Mouse (Mus musculus) G1E (cell line): ENCODE measurements around the gene Lenep.

Source experiments
- CTCF ChIP-seq: IDR thresholded peaks from 2 replicates; pipeline ENCODE4 v1.5.1; 2012; ENCODE audit warnings: low read depth, low read length, inconsistent platforms, mixed read lengths
- GATA1 ChIP-seq: IDR thresholded peaks from 2 replicates; pipeline ENCODE4 v1.6.1; 2012; ENCODE audit warnings: borderline replicate concordance, low read length, inconsistent platforms, mixed read lengths
- GATA2 ChIP-seq: IDR thresholded peaks from 2 replicates; pipeline ENCODE4 v1.6.1; 2012; ENCODE audit warnings: low read depth, low read length, inconsistent platforms, borderline replicate concordance
- POLR2AphosphoS5 ChIP-seq: IDR thresholded peaks from 2 replicates; pipeline ENCODE4 v1.6.1; 2012; ENCODE audit warnings: low read depth, low read length, inconsistent platforms; ENCODE audit not compliant: insufficient replicate concordance
- TAL1 ChIP-seq: conservative IDR thresholded peaks from 2 replicates; pipeline ENCODE4 v1.6.1; 2012; ENCODE audit warnings: low read depth, low read length, inconsistent platforms, mixed read lengths

GRCm38 (mm10) chr3:89395419-89395805 lies 7.2 kb downstream of the Lenep start:
- TF ChIP-seq CTCF (no peak), TAL1 (no peak), POLR2AphosphoS5 (no peak), GATA1 (no peak), GATA2 (no peak)
